Mouse (Mus musculus): ENCODE data around the gene Hey2. TPM values are rescaled to one million over a fixed set of nuclear protein-coding genes. Genes with fewer than 3 reads are reported as not detected.

Gene Hey2
- polyA plus RNA-seq, 1 experiment from 2014 or later: 3.6 TPM

- ATAC-seq (replicated peaks): peak; percentile 95
- peak overlapping the region; percentile 56 for H3K9ac ChIP-seq (replicated peaks)
- H3K4me3 ChIP-seq: peak overlapping the region; percentile 47
- no peaks in the 10 kb centered on the region for H3K36me3 ChIP-seq
- H3K4me2 ChIP-seq (replicated peaks): peak overlapping the region; percentile 39
- peaks cover 4% of the 10 kb centered on the region; the same call in 1 of the 2 replicates for H3K4me1 ChIP-seq
- H3K27ac ChIP-seq (replicated peaks): peak overlapping the region; percentile 64
- 7% methylated on average over 11 of the region's 11 CpGs for WGBS
- no peaks in the 10 kb centered on the region for H3K9me3 ChIP-seq
- no peaks in the 10 kb centered on the region for H3K27me3 ChIP-seq
Observed at GRCm38 (mm10) chr10:30810967-30811293, 31.7 kb downstream of the Hey2 start.

- Histone ChIP-seq H3K27me3 (no peaks in the 10 kb centered on the region), H3K4me1 (peaks cover 4% of the 10 kb centered on the region; the same call in 1 of the 2 replicates), H3K4me2 (replicated peaks) (peak overlapping the region; percentile 39), H3K36me3 (no peaks in the 10 kb centered on the region), H3K9me3 (no peaks in the 10 kb centered on the region), H3K27ac (replicated peaks) (peak overlapping the region; percentile 64), H3K9ac (replicated peaks) (peak overlapping the region; percentile 56), H3K4me3 (peak overlapping the region; percentile 47)
- WGBS: 27% methylated on average over 9 of the region's 9 CpGs
- ATAC-seq (replicated peaks): peak; percentile 67
Observed at GRCm38 (mm10) chr10:30810247-30810966, 32.2 kb downstream of the Hey2 start.

- H3K9me3 ChIP-seq: no peaks in the 10 kb centered on the region
- ATAC-seq (replicated peaks): no peak; the same call in 1 of the 2 replicates
- H3K27ac ChIP-seq (replicated peaks): peak overlapping the region; percentile 98
- peak overlapping the region; percentile 97 for H3K9ac ChIP-seq (replicated peaks)
- 35% methylated on average over 7 of the region's 7 CpGs for WGBS
- peak overlapping the region; percentile 61 for H3K4me2 ChIP-seq (replicated peaks)
- no peaks in the 10 kb centered on the region for H3K36me3 ChIP-seq
- peak overlapping the region; percentile 97 for H3K4me3 ChIP-seq
- H3K27me3 ChIP-seq: no peaks in the 10 kb centered on the region
- peaks cover 7% of the 10 kb centered on the region; the same call in 1 of the 2 replicates for H3K4me1 ChIP-seq
Observed at GRCm38 (mm10) chr10:30803587-30804253, 38.9 kb downstream of the Hey2 start.

- H3K4me1 ChIP-seq: peaks cover 7% of the 10 kb centered on the region; the same call in 1 of the 2 replicates
- H3K9ac ChIP-seq (replicated peaks): peak within 1 kb of the TSS; percentile 97
- peak within 1 kb of the TSS; percentile 98 for H3K27ac ChIP-seq (replicated peaks)
- H3K4me2 ChIP-seq (replicated peaks): peak within 1 kb of the TSS; percentile 61
- peak within 1 kb of the TSS; percentile 97 for H3K4me3 ChIP-seq
- H3K9me3 ChIP-seq: no peaks in the 10 kb centered on the region
- peak; percentile 94 for ATAC-seq (replicated peaks)
- H3K27me3 ChIP-seq: no peaks in the 10 kb centered on the region
- H3K36me3 ChIP-seq: no peaks in the 10 kb centered on the region
- under 1% methylated on average over 66 of the region's 89 CpGs for WGBS
Observed at GRCm38 (mm10) chr10:30802681-30803586, 39.7 kb downstream of the Hey2 start, which contains the start of gene Ncoa7. TSS of gene Ncoa7 (minus strand) at chr10:30803326.

- Histone ChIP-seq H3K9me3 (no peaks in the 10 kb centered on the region), H3K9ac (replicated peaks) (peak overlapping the region; percentile 97), H3K4me1 (peaks cover 7% of the 10 kb centered on the region; the same call in 1 of the 2 replicates), H3K4me2 (replicated peaks) (peak overlapping the region; percentile 61), H3K4me3 (peak overlapping the region; percentile 97), H3K36me3 (no peaks in the 10 kb centered on the region), H3K27ac (replicated peaks) (peak overlapping the region; percentile 98), H3K27me3 (no peaks in the 10 kb centered on the region)
- 6% methylated on average over 8 of the region's 8 CpGs for WGBS
- ATAC-seq (replicated peaks): no peak
Observed at GRCm38 (mm10) chr10:30802033-30802432, 40.6 kb downstream of the Hey2 start.

- Histone ChIP-seq H3K36me3 (no peaks in the 10 kb centered on the region), H3K4me2 (replicated peaks) (no peak overlapping the region), H3K4me3 (no peak overlapping the region), H3K27ac (replicated peaks) (no peak overlapping the region), H3K9ac (replicated peaks) (no peak overlapping the region), H3K9me3 (no peaks in the 10 kb centered on the region; the same call in 1 of the 2 replicates), H3K27me3 (no peaks in the 10 kb centered on the region), H3K4me1 (peaks cover 7% of the 10 kb centered on the region; the same call in 1 of the 2 replicates)
- no peak for ATAC-seq (replicated peaks)
- WGBS: 90% methylated on average over 2 of the region's 2 CpGs
Observed at GRCm38 (mm10) chr10:30799713-30800450, 42.7 kb downstream of the Hey2 start.

GRCm38 (mm10) chr10:30796469-30797261 is 45.9 kb downstream of the Hey2 start:
- ATAC-seq (replicated peaks): no peak
- Histone ChIP-seq H3K9me3 (peaks cover 7% of the 10 kb centered on the region; the same call in 1 of the 2 replicates), H3K9ac (replicated peaks) (no peak overlapping the region), H3K4me1 (no peaks in the 10 kb centered on the region), H3K4me2 (replicated peaks) (no peak overlapping the region), H3K4me3 (no peak overlapping the region), H3K27me3 (no peaks in the 10 kb centered on the region), H3K36me3 (peaks cover 11% of the 10 kb centered on the region), H3K27ac (replicated peaks) (no peak overlapping the region)
- WGBS: 88% methylated on average over 5 of the region's 5 CpGs

- Histone ChIP-seq H3K4me1 (no peaks in the 10 kb centered on the region), H3K9ac (replicated peaks) (no peak overlapping the region), H3K4me2 (replicated peaks) (no peak overlapping the region), H3K9me3 (peaks cover 7% of the 10 kb centered on the region; the same call in 1 of the 2 replicates), H3K4me3 (no peak overlapping the region), H3K36me3 (peaks cover 11% of the 10 kb centered on the region), H3K27me3 (no peaks in the 10 kb centered on the region), H3K27ac (replicated peaks) (no peak overlapping the region)
- WGBS: 96% methylated on average over 3 of the region's 3 CpGs
- no peak for ATAC-seq (replicated peaks)
Observed at GRCm38 (mm10) chr10:30791016-30791415, 51.6 kb downstream of the Hey2 start.

- 89% methylated on average over 5 of the region's 5 CpGs for WGBS
- Histone ChIP-seq H3K9ac (replicated peaks) (no peak overlapping the region), H3K4me1 (no peaks in the 10 kb centered on the region)
Observed at GRCm38 (mm10) chr10:30789521-30789920, 53.1 kb downstream of the Hey2 start.

GRCm38 (mm10) chr10:30788340-30788721 is 54.3 kb downstream of the Hey2 start:
- H3K9me3 ChIP-seq: 0 out of 2 replicates have a peak, but pooled peaks cover 3% of the 10 kb centered on the region
- H3K36me3 ChIP-seq: 0 out of 2 replicates have a peak, but pooled peaks cover 3% of the 10 kb centered on the region
- no peaks in the 10 kb centered on the region for H3K4me1 ChIP-seq
- H3K4me3 ChIP-seq: no peak overlapping the region
- no peak overlapping the region for H3K9ac ChIP-seq (replicated peaks)
- ATAC-seq (replicated peaks): no peak
- H3K27me3 ChIP-seq: no peaks in the 10 kb centered on the region
- H3K27ac ChIP-seq (replicated peaks): no peak overlapping the region
- H3K4me2 ChIP-seq (replicated peaks): no peak overlapping the region
- 94% methylated on average over 1 of the region's 1 CpGs for WGBS

More at GRCm38 (mm10) chr10:30789521-30789920, 53.1 kb downstream of the Hey2 start:
- no peak overlapping the region for H3K4me2 ChIP-seq (replicated peaks)
- H3K27ac ChIP-seq (replicated peaks): no peak overlapping the region
- H3K4me3 ChIP-seq: no peak overlapping the region
- no peaks in the 10 kb centered on the region for H3K27me3 ChIP-seq
- H3K9me3 ChIP-seq: 0 out of 2 replicates have a peak, but pooled peaks cover 7% of the 10 kb centered on the region
- peaks cover 8% of the 10 kb centered on the region for H3K36me3 ChIP-seq
- no peak for ATAC-seq (replicated peaks)

Data from forebrain, embryonic 15.5 days (tissue).